Mouse (Mus musculus): ENCODE results near the gene Gm28308. TPM values are rescaled to one million over a fixed set of nuclear protein-coding genes. Genes with fewer than 3 reads are reported as not detected.

Gene Gm28308
- total and polyA plus RNA-seq, 3 experiments, result not detected

- Histone ChIP-seq H3K9ac (ENCODE audit: low read depth, low read length) (no peak overlapping the region), H3K27me3 (ENCODE audit: control insufficient read depth, insufficient read depth, low read length) (peaks cover 41% of the 10 kb centered on the region), H3K4me1 (ENCODE audit: control insufficient read depth, insufficient read depth, low read length) (peaks cover 1% of the 10 kb centered on the region; the same call in 1 of the 2 replicates), H3K79me2 (replicated peaks; ENCODE audit: control insufficient read depth, insufficient read depth, low read length) (no peaks in the 10 kb centered on the region), H3K27ac (no peak overlapping the region), H3K4me3 (no peak overlapping the region), H3K36me3 (ENCODE audit: control insufficient read depth, insufficient read depth, low read length) (no peaks in the 10 kb centered on the region)
- DNase-seq, result peak in 1 of 2 experiments; percentile 31
- intact Hi-C loops (cut with DNase I), result loop anchor here (2.0 to 5.0 kb wide), 3 partner anchors 343 to 838 kb away; no protein-coding TSS in a partner anchor
- TF ChIP-seq POLR2A (IDR thresholded peaks at IDR 0.05; ENCODE audit: insufficient read depth, low read depth, low read length) (no peak), CTCF (IDR thresholded peaks at IDR 0.05) (no peak), EP300 (IDR thresholded peaks at IDR 0.05; ENCODE audit: insufficient read depth, low read depth, low read length) (no peak)
- 49% methylated on average over 32 of the region's 32 CpGs for WGBS
These were observed 7.1 kb upstream of the Gm28308 start for GRCm38 (mm10) chr6:52220003-52220864.

GRCm38 (mm10) chr6:52219234-52219942 lies 6.2 kb upstream of the Gm28308 start:
- intact Hi-C loops (cut with DNase I), result loop anchor here (5.0 kb wide), 1 partner anchor 33 kb away; no protein-coding TSS in a partner anchor
- 60% methylated on average over 9 of the region's 9 CpGs for WGBS
- no peak overlapping the region for H3K27ac ChIP-seq

GRCm38 (mm10) chr6:52218643-52219215 lies 5.6 kb upstream of the Gm28308 start:
- intact Hi-C loops (cut with DNase I), result loop anchor here (5.0 kb wide), 1 partner anchor 34 kb away; no protein-coding TSS in a partner anchor

More at GRCm38 (mm10) chr6:52219234-52219942, 6.2 kb upstream of the Gm28308 start:
- Histone ChIP-seq H3K27me3 (ENCODE audit: control insufficient read depth, insufficient read depth, low read length) (peaks cover 42% of the 10 kb centered on the region), H3K4me1 (ENCODE audit: control insufficient read depth, insufficient read depth, low read length) (peaks cover 1% of the 10 kb centered on the region; the same call in 1 of the 2 replicates), H3K9ac (ENCODE audit: low read depth, low read length) (no peak overlapping the region), H3K79me2 (replicated peaks; ENCODE audit: control insufficient read depth, insufficient read depth, low read length) (no peaks in the 10 kb centered on the region), H3K4me3 (no peak overlapping the region), H3K36me3 (ENCODE audit: control insufficient read depth, insufficient read depth, low read length) (no peaks in the 10 kb centered on the region)
- TF ChIP-seq EP300 (IDR thresholded peaks at IDR 0.05; ENCODE audit: insufficient read depth, low read depth, low read length) (no peak), CTCF (IDR thresholded peaks at IDR 0.05) (no peak), POLR2A (IDR thresholded peaks at IDR 0.05; ENCODE audit: insufficient read depth, low read depth, low read length) (no peak)
- DNase-seq, result peak in 1 of 2 experiments; percentile 16

GRCm38 (mm10) chr6:52217895-52218642 lies 4.9 kb upstream of the Gm28308 start:
- Histone ChIP-seq H3K4me3 (no peak overlapping the region; the same call in 1 of the 2 replicates), H3K36me3 (ENCODE audit: control insufficient read depth, insufficient read depth, low read length) (no peaks in the 10 kb centered on the region), H3K9ac (ENCODE audit: low read depth, low read length) (no peak overlapping the region), H3K27ac (no peak overlapping the region), H3K4me1 (ENCODE audit: control insufficient read depth, insufficient read depth, low read length) (peaks cover 1% of the 10 kb centered on the region; the same call in 1 of the 2 replicates), H3K79me2 (replicated peaks; ENCODE audit: control insufficient read depth, insufficient read depth, low read length) (no peaks in the 10 kb centered on the region), H3K27me3 (ENCODE audit: control insufficient read depth, insufficient read depth, low read length) (peaks cover 49% of the 10 kb centered on the region)
- intact Hi-C loops (cut with DNase I), result loop anchor here (5.0 kb wide), 1 partner anchor 34 kb away; no protein-coding TSS in a partner anchor
- TF ChIP-seq POLR2A (IDR thresholded peaks at IDR 0.05; ENCODE audit: insufficient read depth, low read depth, low read length) (no peak), EP300 (IDR thresholded peaks at IDR 0.05; ENCODE audit: insufficient read depth, low read depth, low read length) (no peak), CTCF (IDR thresholded peaks at IDR 0.05) (no peak)
- 9% methylated on average over 23 of the region's 23 CpGs for WGBS
- DNase-seq, result peak in 1 of 2 experiments; percentile 25

More at GRCm38 (mm10) chr6:52218643-52219215, 5.6 kb upstream of the Gm28308 start:
- H3K4me1 ChIP-seq (ENCODE audit: control insufficient read depth, insufficient read depth, low read length), result peaks cover 1% of the 10 kb centered on the region; the same call in 1 of the 2 replicates
- H3K4me3 ChIP-seq, result no peak overlapping the region
- no peak overlapping the region for H3K9ac ChIP-seq (ENCODE audit: low read depth, low read length)
- 18% methylated on average over 14 of the region's 14 CpGs for WGBS
- peak in 1 of 2 experiments; percentile 20 for DNase-seq
- H3K36me3 ChIP-seq (ENCODE audit: control insufficient read depth, insufficient read depth, low read length), result no peaks in the 10 kb centered on the region
- no peaks in the 10 kb centered on the region for H3K79me2 ChIP-seq (replicated peaks; ENCODE audit: control insufficient read depth, insufficient read depth, low read length)
- H3K27me3 ChIP-seq (ENCODE audit: control insufficient read depth, insufficient read depth, low read length), result peaks cover 45% of the 10 kb centered on the region
- TF ChIP-seq EP300 (IDR thresholded peaks at IDR 0.05; ENCODE audit: insufficient read depth, low read depth, low read length) (no peak), POLR2A (IDR thresholded peaks at IDR 0.05; ENCODE audit: insufficient read depth, low read depth, low read length) (no peak), CTCF (IDR thresholded peaks at IDR 0.05) (no peak)
- no peak overlapping the region for H3K27ac ChIP-seq

GRCm38 (mm10) chr6:52217459-52217768 lies 4.3 kb upstream of the Gm28308 start:
- 4% methylated on average over 25 of the region's 25 CpGs for WGBS
- peak overlapping the region; percentile 28 for H3K4me3 ChIP-seq
- intact Hi-C loops (cut with DNase I), result loop anchor here (5.0 kb wide), 1 partner anchor 35 kb away; no protein-coding TSS in a partner anchor
- DNase-seq, result peak; percentile 39 to 52
- H3K36me3 ChIP-seq (ENCODE audit: control insufficient read depth, insufficient read depth, low read length), result no peaks in the 10 kb centered on the region
- peaks cover 54% of the 10 kb centered on the region for H3K27me3 ChIP-seq (ENCODE audit: control insufficient read depth, insufficient read depth, low read length)
- peaks cover 1% of the 10 kb centered on the region for H3K4me1 ChIP-seq (ENCODE audit: control insufficient read depth, insufficient read depth, low read length)
- no peak overlapping the region for H3K9ac ChIP-seq (ENCODE audit: low read depth, low read length)
- no peak overlapping the region for H3K27ac ChIP-seq
- no peaks in the 10 kb centered on the region for H3K79me2 ChIP-seq (replicated peaks; ENCODE audit: control insufficient read depth, insufficient read depth, low read length)
- no peak for TF ChIP-seq POLR2A (IDR thresholded peaks at IDR 0.05; ENCODE audit: insufficient read depth, low read depth, low read length)

All from heart, adult 2 months (tissue).